Mouse (Mus musculus): ENCODE results near the gene Dcst2. TPM values are rescaled to one million over a fixed set of nuclear protein-coding genes. Genes with fewer than 3 reads are reported as not detected.
A peak's percentile ranks its signal among the peaks of the same experiment; 100 is the strongest.

The Dcst2 gene
- total RNA-seq, 2 experiments from 2014 or later = 0.29 to 0.77 TPM

GRCm38 (mm10) chr3:89354816-89355511, 6.8 kb upstream of the Dcst2 start:
- Histone ChIP-seq H3K4me3 (no peak overlapping the region), H3K27ac (no peak overlapping the region)
- DNase-seq (ENCODE audit: low spot score in 2 of 2) = peak; percentile 86 to 93
- TF ChIP-seq CTCF (conservative IDR thresholded peaks at IDR 0.05) = peak; percentile 99

GRCm38 (mm10) chr3:89355512-89355902, 6.3 kb upstream of the Dcst2 start:
- H3K4me3 ChIP-seq = no peak overlapping the region
- H3K27ac ChIP-seq = no peak overlapping the region
- no peak for TF ChIP-seq CTCF (conservative IDR thresholded peaks at IDR 0.05)
- DNase-seq (ENCODE audit: low spot score in 2 of 2) = no peak

- DNase-seq (ENCODE audit: low spot score in 2 of 2) = no peak
- no peak for TF ChIP-seq CTCF (conservative IDR thresholded peaks at IDR 0.05)
- H3K27ac ChIP-seq = no peak overlapping the region
- H3K4me3 ChIP-seq = no peak overlapping the region
Measured at GRCm38 (mm10) chr3:89356029-89356428, 5.7 kb upstream of the Dcst2 start.

GRCm38 (mm10) chr3:89359630-89360029, 2.1 kb upstream of the Dcst2 start:
- TF ChIP-seq CTCF (conservative IDR thresholded peaks at IDR 0.05) = no peak
- no peak for DNase-seq (ENCODE audit: low spot score in 2 of 2)

GRCm38 (mm10) chr3:89360237-89360636, 1.5 kb upstream of the Dcst2 start:
- no peak for DNase-seq (ENCODE audit: low spot score in 2 of 2)
- Histone ChIP-seq H3K27ac (no peak overlapping the region), H3K4me3 (no peak overlapping the region)
- TF ChIP-seq CTCF (conservative IDR thresholded peaks at IDR 0.05) = no peak

More at GRCm38 (mm10) chr3:89359630-89360029, 2.1 kb upstream of the Dcst2 start:
- H3K27ac ChIP-seq = no peak overlapping the region; the same call in 1 of the 2 replicates
- no peak overlapping the region for H3K4me3 ChIP-seq

- Histone ChIP-seq H3K27ac (no peak overlapping the region), H3K4me3 (no peak overlapping the region)
- DNase-seq (ENCODE audit: low spot score in 2 of 2) = no peak
- TF ChIP-seq CTCF (conservative IDR thresholded peaks at IDR 0.05) = no peak
Measured at GRCm38 (mm10) chr3:89364631-89365030, 2.9 kb downstream of the Dcst2 start.

GRCm38 (mm10) chr3:89365153-89365485, 3.3 kb downstream of the Dcst2 start, which contains the start of gene Dcst1:
Dcst1 (minus strand) TSS chr3:89365253.
- no peak for DNase-seq (ENCODE audit: low spot score in 2 of 2)
- TF ChIP-seq CTCF (conservative IDR thresholded peaks at IDR 0.05) = no peak
- Histone ChIP-seq H3K4me3 (no peak within 1 kb of the TSS), H3K27ac (no peak within 1 kb of the TSS)

GRCm38 (mm10) chr3:89365486-89366414, 4.0 kb downstream of the Dcst2 start:
- no peak for TF ChIP-seq CTCF (conservative IDR thresholded peaks at IDR 0.05)
- Histone ChIP-seq H3K27ac (no peak overlapping the region), H3K4me3 (no peak overlapping the region)
- no peak for DNase-seq (ENCODE audit: low spot score in 2 of 2)

GRCm38 (mm10) chr3:89367338-89367737, 5.6 kb downstream of the Dcst2 start:
- H3K27ac ChIP-seq = no peak overlapping the region
- TF ChIP-seq CTCF (conservative IDR thresholded peaks at IDR 0.05) = no peak
- H3K4me3 ChIP-seq = no peak overlapping the region
- no peak for DNase-seq (ENCODE audit: low spot score in 2 of 2)

- no peak for DNase-seq (ENCODE audit: low spot score in 2 of 2)
- H3K27ac ChIP-seq = no peak overlapping the region
- TF ChIP-seq CTCF (conservative IDR thresholded peaks at IDR 0.05) = no peak
- no peak overlapping the region for H3K4me3 ChIP-seq
Measured at GRCm38 (mm10) chr3:89373581-89374231, 11.9 kb downstream of the Dcst2 start.

- Histone ChIP-seq H3K4me3 (no peak overlapping the region), H3K27ac (peak overlapping the region; percentile 93; the same call in 1 of the 2 replicates)
- TF ChIP-seq CTCF (conservative IDR thresholded peaks at IDR 0.05) = no peak
- no peak for DNase-seq (ENCODE audit: low spot score in 2 of 2)
Measured at GRCm38 (mm10) chr3:89377831-89378230, 16.1 kb downstream of the Dcst2 start.

- peak; percentile 39 to 75 for DNase-seq (ENCODE audit: low spot score in 2 of 2)
- peak; percentile 99 for TF ChIP-seq CTCF (conservative IDR thresholded peaks at IDR 0.05)
- Histone ChIP-seq H3K27ac (peak overlapping the region; percentile 93), H3K4me3 (peak overlapping the region; percentile 84)
Measured at GRCm38 (mm10) chr3:89378394-89379067, 16.8 kb downstream of the Dcst2 start.

Measured in layer of hippocampus, adult 2 months (tissue).